Mouse (Mus musculus): ENCODE measurements at regions not wholly inside any gene's neighbourhood (a gene's known extent, or its start where the extent isn't known, plus 50 kb on each side); places are given as distances from the start of the nearest gene placed in this dataset.
A peak's percentile ranks its signal among the peaks of the same experiment; 100 is the strongest.

- DNase-seq, result no peak
Measured at GRCm38 (mm10) chr1:19754346-19754745, 545.6 kb downstream of the Tfap2b start.

- DNase-seq, result no peak
Measured at GRCm38 (mm10) chr1:19757921-19758436, 549.3 kb downstream of the Tfap2b start.

GRCm38 (mm10) chr1:19766879-19767278 lies 558.2 kb downstream of the Tfap2b start:
- DNase-seq, result no peak

GRCm38 (mm10) chr1:19772266-19772665 lies 563.6 kb downstream of the Tfap2b start:
- no peak for DNase-seq

GRCm38 (mm10) chr1:19774502-19774901 lies 565.8 kb downstream of the Tfap2b start:
- DNase-seq, result no peak

GRCm38 (mm10) chr1:19777542-19777941 lies 568.8 kb downstream of the Tfap2b start:
- no peak for DNase-seq

- no peak for DNase-seq
Measured at GRCm38 (mm10) chr1:19786971-19787370, 578.3 kb downstream of the Tfap2b start.

GRCm38 (mm10) chr1:19794124-19794523 lies 585.4 kb downstream of the Tfap2b start:
- DNase-seq, result no peak

- no peak for DNase-seq
Measured at GRCm38 (mm10) chr1:19825887-19826286, 617.2 kb downstream of the Tfap2b start.

GRCm38 (mm10) chr1:19826455-19827366 lies 618.0 kb downstream of the Tfap2b start:
- no peak for DNase-seq

- DNase-seq, result peak; percentile 35
Measured at GRCm38 (mm10) chr1:19849918-19850317, 641.2 kb downstream of the Tfap2b start.

- DNase-seq, result no peak
Measured at GRCm38 (mm10) chr1:19857250-19857649, 648.5 kb downstream of the Tfap2b start.

- DNase-seq, result no peak
Measured at GRCm38 (mm10) chr1:19868478-19868877, 659.8 kb downstream of the Tfap2b start.

GRCm38 (mm10) chr1:19881193-19881592 lies 672.5 kb downstream of the Tfap2b start:
- DNase-seq, result no peak

- DNase-seq, result no peak
Measured at GRCm38 (mm10) chr1:19899426-19899825, 690.7 kb downstream of the Tfap2b start.

- no peak for DNase-seq
Measured at GRCm38 (mm10) chr1:19899889-19900310, 691.2 kb downstream of the Tfap2b start.

GRCm38 (mm10) chr1:19900983-19901531 lies 692.3 kb downstream of the Tfap2b start:
- no peak for DNase-seq

- DNase-seq, result no peak
Measured at GRCm38 (mm10) chr1:19912194-19912846, 703.6 kb downstream of the Tfap2b start.

- no peak for DNase-seq
Measured at GRCm38 (mm10) chr1:19918762-19919161, 699.1 kb downstream of the Pkhd1 start.

GRCm38 (mm10) chr1:19927192-19927591 lies 690.7 kb downstream of the Pkhd1 start:
- DNase-seq, result no peak

GRCm38 (mm10) chr1:19927736-19928327 lies 690.0 kb downstream of the Pkhd1 start:
- DNase-seq, result no peak

- no peak for DNase-seq
Measured at GRCm38 (mm10) chr1:19951050-19951679, 666.7 kb downstream of the Pkhd1 start.

All from adrenal gland, postnatal 14 days (tissue).